In the genomic region with DNA sequence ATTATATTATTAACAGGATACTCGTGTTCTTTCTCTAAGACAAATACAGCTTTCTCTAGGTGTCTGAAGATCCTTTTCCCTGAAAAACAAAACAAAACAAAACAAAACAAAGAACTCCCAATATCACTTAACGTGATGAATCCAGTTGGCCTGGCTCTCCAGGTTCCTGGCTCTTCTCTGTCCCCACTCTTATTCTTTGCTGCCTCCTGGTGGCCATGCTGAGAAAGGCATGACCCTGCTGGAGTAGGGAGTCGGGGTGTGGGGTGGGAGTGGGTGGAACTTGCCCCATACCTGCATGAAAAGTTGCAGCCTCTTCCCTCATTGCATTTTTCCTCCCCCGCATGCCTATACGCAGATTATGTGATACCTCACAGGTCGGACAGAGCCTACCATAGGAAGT, we compare ENCODE assay signal across 9 mouse cellular contexts. TPM values are rescaled to one million over a fixed set of nuclear protein-coding genes. Genes with fewer than 3 reads are reported as not detected.
A peak's percentile ranks its signal among the peaks of the same experiment; 100 is the strongest.
DNase-seq lines count a peak whose midpoint lies in the region; ATAC-seq and TF ChIP-seq lines count a peak whose summit lies in the region.
"Had no signal": no experiment of that assay in that cellular context is flagged by ENCODE, and none has a peak within 500 bp of the region (broad histone marks: within the 10 kb centered on the region; RNA-seq: fewer than 3 reads in every experiment).

No protein-coding gene starts in this region.

- TF ChIP-seq CTCF in left cerebral cortex, adult 2 months (IDR thresholded peaks at IDR 0.05): peak; percentile 81
- TF ChIP-seq CTCF in midbrain, postnatal 0 days (IDR thresholded peaks at IDR 0.05): peak; percentile 87

- no peak overlapping the region for H3K27ac ChIP-seq in left cerebral cortex, adult 2 months
- no peak overlapping the region for H3K27ac ChIP-seq in midbrain, postnatal 0 days (ENCODE audit: low read depth, low read length)
- H3K27ac ChIP-seq: neural tube, embryonic 12.5 days had no signal

- peak; percentile 73 to 85 for DNase-seq in left cerebral cortex, adult 18-20 months (ENCODE audit: low spot score in 2 of 2)
- DNase-seq in left cerebral cortex, adult 11 months (ENCODE audit: low spot score): no peak
- peak; percentile 79 to 82 for DNase-seq in cerebellum, adult 18-20 months
- DNase-seq in frontal cortex, postnatal 25 days (ENCODE audit: low spot score in 2 of 2): peak; percentile 37 to 48
- DNase-seq in hindlimb bud, embryonic 11.5 days (ENCODE audit: extremely low spot score, low read depth, low spot score): peak; percentile 52
- peak; percentile 68 to 77 for DNase-seq in left cerebral cortex, adult 2 months (ENCODE audit: extremely low spot score in 1 of 2, low spot score in 2 of 2)
- DNase-seq in midbrain, postnatal 0 days (ENCODE audit: low spot score): peak; percentile 60
- DNase-seq in spleen, postnatal 4 days (ENCODE audit: low spot score in 2 of 2): peak; percentile 82 to 95

- H3K36me3 ChIP-seq in midbrain, postnatal 0 days (ENCODE audit: insufficient read depth, low read length): no peaks in the 10 kb centered on the region
- H3K36me3 ChIP-seq: neural tube, embryonic 12.5 days had no signal

- peak; percentile 27; the same call in 1 of the 2 replicates for ATAC-seq in midbrain, postnatal 0 days (ENCODE audit: low FRiP score)

- H3K27me3 ChIP-seq in midbrain, postnatal 0 days (ENCODE audit: insufficient read depth, low read length): no peaks in the 10 kb centered on the region
- H3K27me3 ChIP-seq: neural tube, embryonic 12.5 days had no signal

- no peak overlapping the region for H3K4me3 ChIP-seq in left cerebral cortex, adult 2 months
- no peak overlapping the region for H3K4me3 ChIP-seq in midbrain, postnatal 0 days (ENCODE audit: low read depth, low read length)
- H3K4me3 ChIP-seq: neural tube, embryonic 12.5 days had no signal

- WGBS in midbrain, postnatal 0 days: 13% methylated on average over 6 of the region's 6 CpGs

- intact Hi-C loops in left cerebral cortex, adult 2 months (cut with DNase I): loop anchor here (2.0 kb wide), 1 partner anchor 50 kb away; no protein-coding TSS in a partner anchor

- no peaks in the 10 kb centered on the region for H3K9me3 ChIP-seq in midbrain, postnatal 0 days (ENCODE audit: low read length)
- H3K9me3 ChIP-seq: neural tube, embryonic 12.5 days had no signal

- no peak overlapping the region for H3K9ac ChIP-seq in midbrain, postnatal 0 days (replicated peaks; ENCODE audit: low read length, poor library complexity, severe bottlenecking)
- H3K9ac ChIP-seq: neural tube, embryonic 12.5 days had no signal

- H3K4me1 ChIP-seq in midbrain, postnatal 0 days (ENCODE audit: insufficient read depth, low read length): no peaks in the 10 kb centered on the region
- H3K4me1 ChIP-seq: neural tube, embryonic 12.5 days had no signal

- no peak overlapping the region for H3K4me2 ChIP-seq in midbrain, postnatal 0 days (ENCODE audit: low read depth, low read length, poor library complexity, severe bottlenecking)
- H3K4me2 ChIP-seq: neural tube, embryonic 12.5 days had no signal

RNA-seq across cellular contexts. Expression of gene Gm29776, which starts 2.7 kb away (rescaled TPM):
- total RNA-seq in left cerebral cortex, adult 18-20 months (2021): not detected
- not detected for total RNA-seq in left cerebral cortex, adult 2 months (2021)
- total RNA-seq in midbrain, postnatal 0 days (2014; rRNA removed): not detected in 2 replicates
- 0.07 and 0.31 TPM in 2 replicates for polyA plus RNA-seq in midbrain, postnatal 0 days (2015; fragmentation: Nextera tagmentation; extraction: Ambion mirVana)

RNA-seq across cellular contexts. Expression of gene Cebpe, which starts 10.7 kb away (rescaled TPM):
- total RNA-seq in left cerebral cortex, adult 18-20 months (2021): not detected
- total RNA-seq in left cerebral cortex, adult 2 months (2021): not detected
- not detected in 2 replicates for total RNA-seq in midbrain, postnatal 0 days (2014; rRNA removed)
- polyA plus RNA-seq in midbrain, postnatal 0 days (2015; fragmentation: Nextera tagmentation; extraction: Ambion mirVana): not detected in 2 replicates

RNA-seq across cellular contexts. Expression of gene Acin1, which starts 14.6 kb away (rescaled TPM):
- 100 to 1,000 TPM; 193 to 195 TPM for total RNA-seq in left cerebral cortex, adult 18-20 months (2021)
- total RNA-seq in left cerebral cortex, adult 2 months (2021): 100 to 1,000 TPM; 200 to 232 TPM
- 118 and 122 TPM in 2 replicates for total RNA-seq in midbrain, postnatal 0 days (2014; rRNA removed)
- 91.7 and 108 TPM in 2 replicates for polyA plus RNA-seq in midbrain, postnatal 0 days (2015; fragmentation: Nextera tagmentation; extraction: Ambion mirVana)

RNA-seq across cellular contexts. Expression of gene 1700123O20Rik, which starts 15.3 kb away (rescaled TPM):
- total RNA-seq in left cerebral cortex, adult 18-20 months (2021): 10 to 100 TPM; 22.9 to 25.8 TPM
- total RNA-seq in left cerebral cortex, adult 2 months (2021): 10 to 100 TPM; 20.2 to 22.7 TPM
- total RNA-seq in midbrain, postnatal 0 days (2014; rRNA removed): 44.2 and 46.5 TPM in 2 replicates
- polyA plus RNA-seq in midbrain, postnatal 0 days (2015; fragmentation: Nextera tagmentation; extraction: Ambion mirVana): 61.1 and 67.6 TPM in 2 replicates
